Mouse (Mus musculus): ENCODE results near the gene Uvrag. TPM values are rescaled to one million over a fixed set of nuclear protein-coding genes. Genes with fewer than 3 reads are reported as not detected.

Uvrag gene
- total and polyA plus RNA-seq, 2 experiments, result 12.2 to 18.3 TPM

DNA sequence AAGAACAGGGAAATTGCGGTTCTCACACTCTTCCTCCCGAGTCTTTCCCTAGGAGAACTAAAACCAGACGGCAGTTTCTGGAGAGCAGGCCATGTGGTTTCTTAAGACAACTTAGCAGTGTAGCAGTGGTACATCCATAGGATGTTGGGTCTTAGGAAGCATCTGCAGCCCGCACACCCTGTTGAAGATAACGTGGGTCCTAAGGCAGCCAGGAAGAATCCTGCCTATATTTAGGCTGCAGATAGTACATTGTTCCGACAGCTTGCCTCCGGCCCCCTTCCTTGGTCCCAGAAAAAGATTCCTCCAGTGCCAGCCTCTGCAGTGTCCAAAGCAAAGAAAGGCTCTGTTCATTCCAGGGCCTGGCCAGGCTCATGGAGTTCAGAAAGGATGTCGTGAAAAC is 25.2 kb upstream of the Uvrag start:
- Histone ChIP-seq H3K36me3 (ENCODE audit: control insufficient read depth, insufficient read depth, low read length) (peaks cover 39% of the 10 kb centered on the region), H3K4me3 (ENCODE audit: insufficient read depth, low read depth, low read length) (no peak overlapping the region), H3K9ac (ENCODE audit: low read depth, low read length) (peak overlapping the region; percentile 26), H3K4me1 (ENCODE audit: control insufficient read depth, insufficient read depth, low read length) (peaks cover 75% of the 10 kb centered on the region), H3K27ac (replicated peaks; ENCODE audit: insufficient read depth, low read depth, low read length) (peak overlapping the region; percentile 74), H3K79me2 (ENCODE audit: control insufficient read depth, insufficient read depth, low read length) (no peaks in the 10 kb centered on the region; the same call in 1 of the 2 replicates), H3K27me3 (ENCODE audit: control insufficient read depth, insufficient read depth, low read length) (no peaks in the 10 kb centered on the region)
- 68% methylated on average over 8 of the region's 8 CpGs for WGBS
- TF ChIP-seq CTCF (IDR thresholded peaks at IDR 0.05; ENCODE audit: low read depth, low read length), result no peak
- TF ChIP-seq POLR2A (IDR thresholded peaks at IDR 0.05; ENCODE audit: extremely low read depth, insufficient read depth, low read length), result no peak
- no peak for DNase-seq (ENCODE audit: extremely low read depth, low read depth, low spot score)

DNA sequence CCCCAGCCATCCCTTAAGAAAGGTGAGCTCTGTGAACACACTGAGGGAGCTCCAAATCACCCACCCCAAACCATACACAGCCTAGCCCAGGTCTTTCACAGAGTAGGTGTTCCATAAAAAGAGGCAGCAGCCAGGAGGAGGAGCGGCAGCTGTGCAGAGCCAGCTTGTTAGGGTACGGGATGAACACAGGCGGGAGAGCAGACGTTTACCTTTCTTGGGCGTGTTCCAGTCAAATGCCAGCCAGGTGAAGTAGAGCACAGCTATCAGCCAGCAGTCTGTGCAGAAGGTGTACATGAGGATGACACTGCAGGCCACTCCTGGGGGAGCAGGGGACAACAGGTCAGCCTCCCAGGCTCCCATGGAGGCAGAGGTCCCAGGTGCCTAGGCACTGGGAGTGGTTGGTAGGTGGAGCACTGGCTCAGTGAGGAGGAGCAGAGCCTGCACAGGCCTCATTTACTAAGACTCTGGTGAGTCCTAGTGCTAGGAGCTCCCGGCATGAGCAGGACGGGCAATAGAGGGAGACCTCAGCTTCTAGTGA is 24.0 kb upstream of the Uvrag start:
- DNase-seq (ENCODE audit: extremely low read depth, low read depth, low spot score), result peak; percentile 68

DNA sequence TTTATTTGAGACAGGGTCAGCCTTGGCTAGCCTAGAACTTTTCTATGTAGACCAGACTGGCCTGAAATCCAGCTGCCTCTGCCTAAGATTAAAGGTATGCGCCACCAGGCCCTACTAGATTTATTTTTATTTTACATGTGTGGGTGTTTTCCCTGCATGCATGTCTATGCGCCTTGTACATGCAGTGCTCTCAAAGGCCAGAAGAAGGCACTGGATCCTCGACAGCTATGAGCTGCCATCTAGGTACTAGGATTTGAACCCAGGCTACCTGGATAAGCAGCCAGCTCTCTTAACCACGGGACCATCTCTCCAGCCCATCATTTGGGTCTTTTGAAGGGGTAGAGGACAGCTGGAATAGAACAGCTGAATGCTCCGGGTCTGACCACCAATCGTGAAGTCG is 21.5 kb upstream of the Uvrag start:
- peaks cover 44% of the 10 kb centered on the region for H3K36me3 ChIP-seq (ENCODE audit: control insufficient read depth, insufficient read depth, low read length)
- H3K9ac ChIP-seq (ENCODE audit: low read depth, low read length), result peak overlapping the region; percentile 57
- peaks cover 83% of the 10 kb centered on the region for H3K4me1 ChIP-seq (ENCODE audit: control insufficient read depth, insufficient read depth, low read length)
- no peaks in the 10 kb centered on the region for H3K27me3 ChIP-seq (ENCODE audit: control insufficient read depth, insufficient read depth, low read length)
- DNase-seq (ENCODE audit: extremely low read depth, low read depth, low spot score), result peak; percentile 53
- no peaks in the 10 kb centered on the region; the same call in 1 of the 2 replicates for H3K79me2 ChIP-seq (ENCODE audit: control insufficient read depth, insufficient read depth, low read length)
- no peak overlapping the region for H3K4me3 ChIP-seq (ENCODE audit: insufficient read depth, low read depth, low read length)
- TF ChIP-seq CTCF (IDR thresholded peaks at IDR 0.05; ENCODE audit: low read depth, low read length) (peak; percentile 20; the same call in 1 of the 2 replicates), POLR2A (IDR thresholded peaks at IDR 0.05; ENCODE audit: extremely low read depth, insufficient read depth, low read length) (no peak)
- peak overlapping the region; percentile 96 for H3K27ac ChIP-seq (replicated peaks; ENCODE audit: insufficient read depth, low read depth, low read length)
- WGBS, result 51% methylated on average over 7 of the region's 7 CpGs

More for the DNA sequence above, 24.0 kb upstream of the Uvrag start:
- 27% methylated on average over 7 of the region's 7 CpGs for WGBS
- peaks cover 39% of the 10 kb centered on the region for H3K36me3 ChIP-seq (ENCODE audit: control insufficient read depth, insufficient read depth, low read length)
- H3K4me3 ChIP-seq (ENCODE audit: insufficient read depth, low read depth, low read length), result no peak overlapping the region
- peak overlapping the region; percentile 50 for H3K9ac ChIP-seq (ENCODE audit: low read depth, low read length)
- H3K27ac ChIP-seq (replicated peaks; ENCODE audit: insufficient read depth, low read depth, low read length), result peak overlapping the region; percentile 96
- H3K4me1 ChIP-seq (ENCODE audit: control insufficient read depth, insufficient read depth, low read length), result peaks cover 80% of the 10 kb centered on the region
- H3K27me3 ChIP-seq (ENCODE audit: control insufficient read depth, insufficient read depth, low read length), result no peaks in the 10 kb centered on the region
- H3K79me2 ChIP-seq (ENCODE audit: control insufficient read depth, insufficient read depth, low read length), result no peaks in the 10 kb centered on the region; the same call in 1 of the 2 replicates
- no peak for TF ChIP-seq CTCF (IDR thresholded peaks at IDR 0.05; ENCODE audit: low read depth, low read length)
- no peak for TF ChIP-seq POLR2A (IDR thresholded peaks at IDR 0.05; ENCODE audit: extremely low read depth, insufficient read depth, low read length)

DNA sequence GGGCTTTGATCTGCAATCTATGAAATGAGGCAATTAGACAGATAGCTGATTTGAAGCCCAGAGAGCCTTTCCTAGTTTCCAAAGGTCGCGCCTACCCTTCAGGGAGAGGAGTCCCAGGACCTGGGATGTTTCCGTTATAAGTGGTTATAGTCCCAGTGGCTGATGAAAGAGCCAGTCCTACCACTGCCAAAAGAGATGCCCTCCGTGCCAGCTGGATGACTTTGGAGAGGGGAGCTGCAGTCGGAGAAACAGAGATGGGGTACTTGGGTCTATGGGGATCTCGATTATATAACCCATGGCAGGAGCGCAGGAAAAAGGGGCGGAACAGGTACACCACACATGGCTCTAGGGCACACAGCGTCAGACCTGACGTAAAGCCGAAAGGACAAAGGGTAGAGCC is 21.0 kb upstream of the Uvrag start:
- 28% methylated on average over 11 of the region's 11 CpGs for WGBS
- Histone ChIP-seq H3K27ac (replicated peaks; ENCODE audit: insufficient read depth, low read depth, low read length) (peak overlapping the region; percentile 96), H3K4me1 (ENCODE audit: control insufficient read depth, insufficient read depth, low read length) (peaks cover 83% of the 10 kb centered on the region), H3K79me2 (ENCODE audit: control insufficient read depth, insufficient read depth, low read length) (no peaks in the 10 kb centered on the region), H3K4me3 (ENCODE audit: insufficient read depth, low read depth, low read length) (no peak overlapping the region), H3K36me3 (ENCODE audit: control insufficient read depth, insufficient read depth, low read length) (peaks cover 43% of the 10 kb centered on the region), H3K27me3 (ENCODE audit: control insufficient read depth, insufficient read depth, low read length) (no peaks in the 10 kb centered on the region), H3K9ac (ENCODE audit: low read depth, low read length) (peak overlapping the region; percentile 35)
- peak; percentile 93 for DNase-seq (ENCODE audit: extremely low read depth, low read depth, low spot score)
- TF ChIP-seq CTCF (IDR thresholded peaks at IDR 0.05; ENCODE audit: low read depth, low read length), result no peak
- TF ChIP-seq POLR2A (IDR thresholded peaks at IDR 0.05; ENCODE audit: extremely low read depth, insufficient read depth, low read length), result no peak

DNA sequence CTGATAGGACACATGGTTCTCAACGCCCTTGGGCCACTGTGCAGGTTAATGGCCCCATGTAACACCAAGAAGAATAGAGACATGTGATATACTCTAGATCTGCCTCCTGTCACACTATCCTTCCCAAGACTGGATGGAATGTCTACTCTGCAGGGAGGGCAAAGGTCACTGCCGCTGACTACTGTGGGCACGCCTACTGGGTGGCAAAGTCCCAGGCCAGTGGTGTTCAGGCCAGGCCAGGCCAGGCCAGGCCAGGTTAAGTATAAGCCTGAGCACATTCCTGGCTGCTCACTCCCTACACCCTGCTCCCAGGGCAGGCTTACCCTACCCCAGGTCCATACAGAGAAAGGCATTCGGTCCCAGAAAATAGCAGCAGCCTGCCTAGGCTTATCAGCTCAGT is 20.6 kb upstream of the Uvrag start:
- peak overlapping the region; percentile 67 for H3K9ac ChIP-seq (ENCODE audit: low read depth, low read length)
- DNase-seq (ENCODE audit: extremely low read depth, low read depth, low spot score), result peak; percentile 95
- no peak overlapping the region for H3K4me3 ChIP-seq (ENCODE audit: insufficient read depth, low read depth, low read length)
- no peaks in the 10 kb centered on the region for H3K27me3 ChIP-seq (ENCODE audit: control insufficient read depth, insufficient read depth, low read length)
- no peaks in the 10 kb centered on the region for H3K79me2 ChIP-seq (ENCODE audit: control insufficient read depth, insufficient read depth, low read length)
- 13% methylated on average over 4 of the region's 4 CpGs for WGBS
- TF ChIP-seq CTCF (IDR thresholded peaks at IDR 0.05; ENCODE audit: low read depth, low read length) (no peak), POLR2A (IDR thresholded peaks at IDR 0.05; ENCODE audit: extremely low read depth, insufficient read depth, low read length) (0 out of 2 replicates have a peak, but pooled peaks have one; percentile 27)
- H3K27ac ChIP-seq (replicated peaks; ENCODE audit: insufficient read depth, low read depth, low read length), result peak overlapping the region; percentile 96
- H3K36me3 ChIP-seq (ENCODE audit: control insufficient read depth, insufficient read depth, low read length), result peaks cover 43% of the 10 kb centered on the region
- peaks cover 83% of the 10 kb centered on the region for H3K4me1 ChIP-seq (ENCODE audit: control insufficient read depth, insufficient read depth, low read length)

DNA sequence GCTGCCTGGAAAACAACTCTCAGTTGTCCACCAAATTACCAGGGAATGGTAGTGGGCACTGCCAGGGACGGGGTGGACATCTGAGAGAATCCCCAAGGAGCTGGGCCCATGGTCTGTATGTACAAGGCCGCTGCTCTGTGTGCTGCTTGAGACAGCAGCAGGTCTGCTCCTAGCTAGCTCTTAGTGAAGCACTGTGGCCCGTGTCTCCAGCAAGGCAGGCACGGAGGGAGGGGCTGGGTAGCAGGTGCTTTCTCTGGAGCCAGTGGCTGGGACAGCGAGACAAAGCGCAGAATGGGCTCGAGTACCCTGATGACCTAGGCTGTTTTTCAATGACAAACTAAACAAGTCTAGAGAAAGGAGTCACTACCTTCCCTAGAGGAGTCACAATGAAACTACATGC is 20.1 kb upstream of the Uvrag start:
- H3K27me3 ChIP-seq (ENCODE audit: control insufficient read depth, insufficient read depth, low read length), result no peaks in the 10 kb centered on the region
- H3K36me3 ChIP-seq (ENCODE audit: control insufficient read depth, insufficient read depth, low read length), result peaks cover 38% of the 10 kb centered on the region
- H3K4me3 ChIP-seq (ENCODE audit: insufficient read depth, low read depth, low read length), result no peak overlapping the region
- WGBS, result 44% methylated on average over 7 of the region's 7 CpGs
- no peaks in the 10 kb centered on the region for H3K79me2 ChIP-seq (ENCODE audit: control insufficient read depth, insufficient read depth, low read length)
- TF ChIP-seq CTCF (IDR thresholded peaks at IDR 0.05; ENCODE audit: low read depth, low read length) (no peak), POLR2A (IDR thresholded peaks at IDR 0.05; ENCODE audit: extremely low read depth, insufficient read depth, low read length) (no peak)
- H3K9ac ChIP-seq (ENCODE audit: low read depth, low read length), result peak overlapping the region; percentile 67
- H3K4me1 ChIP-seq (ENCODE audit: control insufficient read depth, insufficient read depth, low read length), result peaks cover 81% of the 10 kb centered on the region
- DNase-seq (ENCODE audit: extremely low read depth, low read depth, low spot score), result no peak
- peak overlapping the region; percentile 96 for H3K27ac ChIP-seq (replicated peaks; ENCODE audit: insufficient read depth, low read depth, low read length)
